Mouse (Mus musculus): ENCODE data around the gene Ormdl2.

GRCm38 (mm10) chr10:128866042-128866441 is 44.6 kb upstream of the Ormdl2 start:
- no peak for TF ChIP-seq POLR2A (IDR thresholded peaks at IDR 0.05; ENCODE audit: extremely low read depth, insufficient read depth, low read length)
- TF ChIP-seq CTCF (IDR thresholded peaks at IDR 0.05; ENCODE audit: low read depth, low read length) = 0 out of 2 replicates have a peak, but pooled peaks have one; percentile 11
